Mouse (Mus musculus) liver, embryonic 14.5 days (tissue): ENCODE measurements around the gene Plekhj1. TPM values are rescaled to one million over a fixed set of nuclear protein-coding genes. Genes with fewer than 3 reads are reported as not detected.
A peak's percentile ranks its signal among the peaks of the same experiment; 100 is the strongest.
"Not testable (repeated sequence)": the region's sequence is repeated elsewhere in the genome, so short reads cannot be mapped to it uniquely, and the experiment has no call there.

Experiments
- ATAC-seq: fragments of 200-750 bp; cut with Nextera tagmentation; 2 replicates; pipeline ENCODE4 v1.8.0; 2017; ENCODE audit warnings: moderate number of reproducible peaks, mild to moderate bottlenecking, moderate library complexity; ENCODE audit not compliant: insufficient read depth
- DNase-seq, 3 experiments: peaks; one replicate each; pipeline ENCODE4 v3.0.0-alpha.2; 2012 to 2013; ENCODE audit warnings: low read depth in 3 of 3, low spot score in 3 of 3
- H3K27ac ChIP-seq: fragments of 300-500 bp; sonication (generic); 2 replicates; pipeline ENCODE4 v1.5.1; 2014; ENCODE audit warnings: moderate library complexity, mild to moderate bottlenecking, control low read depth, inconsistent platforms
- H3K27me3 ChIP-seq: fragments of 300-500 bp; sonication (generic); 2 replicates; pipeline ENCODE4 v1.6.1; 2014; ENCODE audit warnings: mild to moderate bottlenecking, low read length, moderate library complexity; ENCODE audit not compliant: control insufficient read depth, insufficient read depth
- H3K36me3 ChIP-seq: fragments of 300-500 bp; sonication (generic); replicated peaks from 2 replicates; pipeline ENCODE4 v1.6.1; 2014; ENCODE audit warnings: low read depth; ENCODE audit not compliant: control insufficient read depth, insufficient read depth
- H3K4me1 ChIP-seq, 2 experiments: fragments of 200-500 bp in 1 of 2; fragments of 300-500 bp in 1 of 2; sonication (generic) in 1 of 2; replicated peaks; 2 replicates each; pipeline ENCODE4 v1.6.1; 2012 to 2014; ENCODE audit warnings: antibody characterized with exemption in 1 of 2, inconsistent platforms in 1 of 2, low read length in 1 of 2; ENCODE audit not compliant: control insufficient read depth in 2 of 2, insufficient read depth in 2 of 2
- H3K4me2 ChIP-seq: fragments of 300-500 bp; sonication (generic); 2 replicates; pipeline ENCODE4 v1.6.1; 2014; ENCODE audit warnings: low read depth, mild to moderate bottlenecking, control low read depth, moderate library complexity
- H3K4me3 ChIP-seq, 2 experiments: fragments of 200-500 bp in 1 of 2; fragments of 300-500 bp in 1 of 2; sonication (generic) in 1 of 2; 2 replicates each; pipeline ENCODE4 v1.5.1; 2012 to 2014; ENCODE audit warnings: low read depth in 2 of 2, low read length in 2 of 2, mild to moderate bottlenecking in 2 of 2, control low read depth in 1 of 2, inconsistent platforms in 1 of 2, moderate library complexity in 1 of 2; ENCODE audit not compliant: insufficient read depth in 1 of 2
- H3K9ac ChIP-seq: fragments of 300-500 bp; sonication (generic); replicated peaks from 2 replicates; pipeline ENCODE4 v1.6.1; 2014; ENCODE audit warnings: mild to moderate bottlenecking, control low read depth, moderate library complexity
- H3K9me3 ChIP-seq: fragments of 300-500 bp; sonication (generic); 2 replicates; pipeline ENCODE4 v1.6.1; 2016; ENCODE audit warnings: low read length, mixed read lengths; ENCODE audit not compliant: control insufficient read depth
- CTCF ChIP-seq: IDR thresholded peaks from 2 replicates; pipeline ENCODE4 v1.5.1; 2016; ENCODE audit warnings: antibody characterized with exemption, low read depth, control low read depth
- EP300 ChIP-seq: IDR thresholded peaks from 2 replicates; pipeline ENCODE4 v1.6.1; 2016; ENCODE audit warnings: antibody characterized with exemption, low read depth
- WGBS: fragments of 180-500 bp; shearing (Covaris S2); extraction: QIAGEN DNeasy Blood & Tissue Kit; methylation state at CpG from one replicate; pipeline ENCODE4 v1.1.7; 2014; ENCODE audit not compliant: insufficient replicate concordance; 5-methylcytosine and 5-hydroxymethylcytosine counted together
- polyA plus RNA-seq, 2 experiments: library from polyadenylated mRNA; depleted of rRNA in 1 of 2; stranded (reverse) in 1 of 2; unstranded in 1 of 2; fragments of >200 nt; fragmentation: Nextera tagmentation in 1 of 2; extraction: Ambion mirVana in 1 of 2; gene quantifications; 2 replicates each; pipeline versions ENCODE4 v1.2.1 to v1.2.3; 2012 to 2014

Gene Plekhj1
- polyA plus RNA-seq, 2 experiments: 46.7 to 77.0 TPM

DNA sequence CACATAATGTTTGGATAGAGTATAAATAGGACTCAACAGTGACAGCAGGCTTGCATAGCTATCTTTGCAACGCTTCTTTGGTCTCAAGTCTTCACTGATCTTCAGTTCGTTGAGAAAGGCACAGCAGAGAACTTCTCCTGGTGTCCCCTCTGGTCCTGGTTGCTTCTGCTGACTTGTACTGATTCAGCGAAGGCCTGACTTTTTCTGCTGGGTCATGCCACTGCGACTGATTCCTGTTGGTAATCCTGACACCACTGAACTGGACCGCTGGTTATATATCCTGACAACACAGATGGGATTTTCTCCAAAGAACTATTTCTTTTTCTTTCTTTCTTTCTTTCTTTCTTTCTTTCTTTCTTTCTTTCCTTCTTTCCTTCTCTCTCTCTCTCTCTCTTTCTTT lies 24.1 kb upstream of the Plekhj1 start:
- Histone ChIP-seq H3K9me3 (no peaks in the 10 kb centered on the region), H3K4me3 (no peak overlapping the region), H3K27me3 (no peaks in the 10 kb centered on the region; the same call in 1 of the 2 replicates), H3K4me1 (peaks cover 46 to 48% of the 10 kb centered on the region in 2 experiments), H3K36me3 (peaks cover 1% of the 10 kb centered on the region; the same call in 1 of the 2 replicates), H3K27ac (peak overlapping the region; percentile 52), H3K9ac (no peak overlapping the region), H3K4me2 (peak overlapping the region; percentile 5; the same call in 1 of the 2 replicates)
- TF ChIP-seq EP300 (no peak), CTCF (no peak)
- ATAC-seq: no peak
- DNase-seq: no peak
- 70% methylated on average over 5 of the region's 5 CpGs for WGBS

GRCm38 (mm10) chr10:80821991-80822390 lies 23.6 kb upstream of the Plekhj1 start:
- H3K27ac ChIP-seq: peak overlapping the region; percentile 52
- no peaks in the 10 kb centered on the region for H3K36me3 ChIP-seq
- H3K27me3 ChIP-seq: no peaks in the 10 kb centered on the region
- H3K9me3 ChIP-seq: no peaks in the 10 kb centered on the region
- no peak for DNase-seq
- peaks cover 44 to 46% of the 10 kb centered on the region in 2 experiments for H3K4me1 ChIP-seq
- no peak overlapping the region for H3K4me3 ChIP-seq
- TF ChIP-seq CTCF: peak; percentile 74
- TF ChIP-seq EP300: no peak
- 45% methylated on average over 2 of the region's 2 CpGs for WGBS
- H3K9ac ChIP-seq: no peak overlapping the region
- no peak for ATAC-seq
- H3K4me2 ChIP-seq: peak overlapping the region; percentile 5; the same call in 1 of the 2 replicates

DNA sequence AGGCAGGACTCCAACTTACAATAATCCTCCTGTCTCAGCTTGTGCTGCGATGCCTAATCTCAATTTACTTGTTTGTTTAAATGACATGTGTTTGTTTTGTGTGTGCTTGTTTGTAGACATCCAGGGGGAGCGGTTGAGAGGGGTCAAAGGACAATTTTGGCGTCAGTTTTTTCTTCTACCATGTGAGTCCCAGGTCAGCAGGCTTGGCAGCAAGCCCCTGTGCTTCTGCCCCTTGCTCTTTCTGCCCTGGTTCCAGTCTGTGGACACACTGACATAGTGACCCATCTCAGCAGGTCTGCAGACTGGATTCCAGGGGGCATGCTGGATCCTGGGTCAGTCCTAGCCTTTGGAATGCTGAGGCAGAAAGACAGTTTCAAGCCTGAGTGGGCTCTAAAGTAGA lies 21.0 kb upstream of the Plekhj1 start:
- Histone ChIP-seq H3K36me3 (no peaks in the 10 kb centered on the region), H3K27me3 (no peaks in the 10 kb centered on the region), H3K9ac (peak overlapping the region; percentile 61), H3K4me3 (no peak overlapping the region), H3K27ac (peak overlapping the region; percentile 94), H3K4me1 (peaks cover 32 to 33% of the 10 kb centered on the region in 2 experiments), H3K4me2 (peak overlapping the region; percentile 58), H3K9me3 (no peaks in the 10 kb centered on the region)
- WGBS: 47% methylated on average over 3 of the region's 3 CpGs
- TF ChIP-seq CTCF (no peak), EP300 (no peak)
- no peak for DNase-seq
- no peak for ATAC-seq

DNA sequence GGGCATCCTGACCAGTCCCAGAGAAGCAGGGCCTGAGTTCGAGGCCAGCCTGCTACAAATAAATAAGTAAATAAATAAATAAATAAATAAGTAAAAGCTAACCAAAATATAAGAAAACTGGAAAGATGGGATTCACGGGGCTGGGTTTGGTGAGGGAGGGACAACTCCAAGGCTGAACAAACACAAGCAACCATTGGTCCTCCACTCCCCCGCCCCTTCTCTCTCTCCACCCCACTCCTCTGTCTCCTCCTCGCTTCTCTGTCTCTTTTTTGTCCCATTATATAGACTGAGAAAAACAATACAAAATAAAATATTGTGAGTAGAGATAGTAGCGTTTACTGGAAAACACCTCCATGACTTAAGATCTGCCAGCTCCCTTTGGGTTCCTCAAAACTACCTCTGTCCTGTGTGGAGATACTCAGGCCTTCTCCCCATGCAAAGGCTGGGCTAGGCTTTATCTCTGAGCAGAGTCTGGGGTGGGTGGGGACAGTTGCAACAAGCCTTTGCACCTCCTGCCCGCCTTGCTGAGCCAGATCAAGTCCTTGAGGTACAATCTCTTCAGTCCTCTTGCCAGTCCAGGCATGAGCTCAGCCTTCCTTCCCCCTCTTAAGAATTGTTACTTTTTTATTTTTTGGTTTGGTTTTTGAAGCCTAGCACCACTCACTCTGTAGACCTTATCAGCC lies 20.3 kb upstream of the Plekhj1 start:
- 0 out of 4 replicates have a peak overlapping the region, but pooled peaks of 1 of the 2 experiments have one; percentile 3 for H3K4me3 ChIP-seq
- H3K27me3 ChIP-seq: no peaks in the 10 kb centered on the region
- peak; percentile 98 for ATAC-seq
- 29% methylated on average over 6 of the region's 6 CpGs for WGBS
- H3K27ac ChIP-seq: peak overlapping the region; percentile 94
- no peaks in the 10 kb centered on the region for H3K36me3 ChIP-seq
- H3K4me2 ChIP-seq: peak overlapping the region; percentile 58
- H3K9ac ChIP-seq: peak overlapping the region; percentile 61
- TF ChIP-seq EP300 (peak; percentile 77), CTCF (no peak)
- peaks cover 26 to 27% of the 10 kb centered on the region in 2 experiments for H3K4me1 ChIP-seq
- DNase-seq: peak; percentile 81 to 84 (median 82)
- no peaks in the 10 kb centered on the region for H3K9me3 ChIP-seq

GRCm38 (mm10) chr10:80817955-80818354 lies 19.5 kb upstream of the Plekhj1 start:
- not testable (repeated sequence) for H3K9me3 ChIP-seq, H3K9ac ChIP-seq, H3K27me3 ChIP-seq, DNase-seq, ATAC-seq, H3K4me2 ChIP-seq, H3K4me3 ChIP-seq, H3K36me3 ChIP-seq
- H3K4me1 ChIP-seq: peaks cover 22 to 26% of the 10 kb centered on the region in 2 experiments
- peak overlapping the region; percentile 94 for H3K27ac ChIP-seq
- peak; percentile 56 for TF ChIP-seq CTCF
- 82% methylated on average over 7 of the region's 7 CpGs for WGBS
